Mouse (Mus musculus) embryonic facial prominence, embryonic 14.5 days (tissue): ENCODE results near the gene Cdhr5. TPM values are rescaled to one million over a fixed set of nuclear protein-coding genes. Genes with fewer than 3 reads are reported as not detected.
A peak's percentile ranks its signal among the peaks of the same experiment; 100 is the strongest.

Experiments used
- ATAC-seq: fragments of 200-750 bp; cut with Nextera tagmentation; 2 replicates; pipeline ENCODE4 v1.8.0; 2017; ENCODE audit warnings: low read depth, moderate number of reproducible peaks, moderate TSS enrichment
- DNase-seq: peaks from one replicate; pipeline ENCODE4 v3.0.0-alpha.2; 2015; ENCODE audit warnings: low spot score
- H3K27ac ChIP-seq: fragments of 300-500 bp; sonication (generic); replicated peaks from 2 replicates; pipeline ENCODE4 v1.5.1; 2014; ENCODE audit warnings: low read depth, mild to moderate bottlenecking, low read length, moderate library complexity
- H3K27me3 ChIP-seq: fragments of 300-500 bp; sonication (generic); replicated peaks from 2 replicates; pipeline ENCODE4 v1.6.1; 2014; ENCODE audit warnings: low read length; ENCODE audit not compliant: control insufficient read depth, insufficient read depth
- H3K36me3 ChIP-seq: fragments of 300-500 bp; sonication (generic); 2 replicates; pipeline ENCODE4 v1.6.1; 2014; ENCODE audit warnings: low read length, mixed read lengths; ENCODE audit not compliant: control insufficient read depth, insufficient read depth
- H3K4me1 ChIP-seq: fragments of 300-500 bp; sonication (generic); 2 replicates; pipeline ENCODE4 v1.6.1; 2014; ENCODE audit warnings: antibody characterized with exemption, low read length; ENCODE audit not compliant: control insufficient read depth, insufficient read depth
- H3K4me2 ChIP-seq: fragments of 300-500 bp; sonication (generic); 2 replicates; pipeline ENCODE4 v1.6.1; 2014; ENCODE audit warnings: low read depth, mild to moderate bottlenecking, low read length, moderate library complexity, mixed read lengths
- H3K4me3 ChIP-seq: fragments of 300-500 bp; sonication (generic); 2 replicates; pipeline ENCODE4 v1.5.1; 2014; ENCODE audit warnings: low read depth, mild to moderate bottlenecking, low read length
- H3K9ac ChIP-seq: fragments of 300-500 bp; sonication (generic); 2 replicates; pipeline ENCODE4 v1.6.1; 2014; ENCODE audit warnings: low read depth, mild to moderate bottlenecking, low read length, moderate library complexity, mixed read lengths
- H3K9me3 ChIP-seq: fragments of 300-500 bp; sonication (generic); 2 replicates; pipeline ENCODE4 v1.6.1; 2016; ENCODE audit warnings: low read length; ENCODE audit not compliant: control insufficient read depth
- WGBS: fragments of 180-500 bp; shearing (Covaris S2); extraction: QIAGEN DNeasy Blood & Tissue Kit; methylation state at CpG from one replicate; pipeline ENCODE4 v1.1.7; 2014; 5-methylcytosine and 5-hydroxymethylcytosine counted together
- polyA plus RNA-seq: library from polyadenylated mRNA; unstranded; fragments of >200 nt; fragmentation: Nextera tagmentation; extraction: Ambion mirVana; gene quantifications from 2 replicates; pipeline ENCODE4 v1.2.1, GENCODE M21; 2014

Gene Cdhr5
- polyA plus RNA-seq, 1 experiment from 2014 or later, result 0.21 TPM

DNA sequence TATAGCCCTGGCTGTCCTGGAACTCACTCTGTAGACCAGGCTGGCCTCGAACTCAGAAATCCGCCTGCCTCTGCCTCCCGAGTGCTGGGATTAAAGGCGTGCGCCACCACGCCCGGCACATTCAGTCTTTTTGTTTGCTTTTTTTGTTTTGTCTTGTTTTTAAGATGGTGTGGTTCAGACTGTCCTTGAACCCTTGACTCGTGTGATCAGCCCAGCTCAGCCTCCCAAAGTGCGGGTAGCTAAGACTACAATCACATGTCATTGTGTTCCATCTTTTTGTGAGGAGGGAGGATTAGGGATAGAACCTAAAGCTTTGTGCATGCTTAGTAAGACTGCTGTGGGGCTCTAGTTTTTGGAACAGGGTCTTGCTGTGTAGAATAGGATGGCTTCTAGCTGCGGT is 45.0 kb downstream of the Cdhr5 start:
- ATAC-seq (no peak), DNase-seq (no peak)
- no peak overlapping the region for H3K4me3 ChIP-seq
- H3K9me3 ChIP-seq, result no peaks in the 10 kb centered on the region
- WGBS, result 94% methylated on average over 10 of the region's 10 CpGs
- peaks cover 9% of the 10 kb centered on the region for H3K4me1 ChIP-seq
- no peak overlapping the region for H3K27ac ChIP-seq
- no peak overlapping the region for H3K4me2 ChIP-seq
- peaks cover 58% of the 10 kb centered on the region for H3K36me3 ChIP-seq
- H3K9ac ChIP-seq, result no peak overlapping the region
- H3K27me3 ChIP-seq, result no peaks in the 10 kb centered on the region

DNA sequence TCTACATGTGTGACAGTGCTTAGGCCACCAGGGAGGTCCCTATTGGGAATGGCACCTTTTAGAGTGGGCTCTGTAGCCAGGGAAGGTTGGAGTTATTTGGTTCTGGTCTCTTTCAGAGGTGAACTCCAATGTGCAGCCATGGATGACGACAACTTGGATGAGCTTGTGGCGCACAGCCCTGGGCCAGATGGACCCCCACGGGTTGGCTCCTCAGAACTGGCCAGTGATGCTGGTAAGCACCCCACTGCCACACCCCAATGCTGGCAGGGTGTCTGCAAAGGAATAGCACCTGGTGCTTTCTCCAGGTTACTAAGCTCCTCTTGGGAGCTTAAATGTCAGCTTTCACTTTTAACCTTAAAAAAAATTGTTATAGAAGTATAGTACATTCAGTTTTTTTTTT is 45.5 kb downstream of the Cdhr5 start:
- Histone ChIP-seq H3K27me3 (no peaks in the 10 kb centered on the region), H3K27ac (no peak overlapping the region), H3K4me2 (no peak overlapping the region), H3K4me3 (no peak overlapping the region), H3K36me3 (peaks cover 55% of the 10 kb centered on the region), H3K4me1 (peaks cover 9% of the 10 kb centered on the region), H3K9me3 (no peaks in the 10 kb centered on the region), H3K9ac (no peak overlapping the region)
- ATAC-seq (no peak), DNase-seq (no peak)
- 98% methylated on average over 3 of the region's 3 CpGs for WGBS

DNA sequence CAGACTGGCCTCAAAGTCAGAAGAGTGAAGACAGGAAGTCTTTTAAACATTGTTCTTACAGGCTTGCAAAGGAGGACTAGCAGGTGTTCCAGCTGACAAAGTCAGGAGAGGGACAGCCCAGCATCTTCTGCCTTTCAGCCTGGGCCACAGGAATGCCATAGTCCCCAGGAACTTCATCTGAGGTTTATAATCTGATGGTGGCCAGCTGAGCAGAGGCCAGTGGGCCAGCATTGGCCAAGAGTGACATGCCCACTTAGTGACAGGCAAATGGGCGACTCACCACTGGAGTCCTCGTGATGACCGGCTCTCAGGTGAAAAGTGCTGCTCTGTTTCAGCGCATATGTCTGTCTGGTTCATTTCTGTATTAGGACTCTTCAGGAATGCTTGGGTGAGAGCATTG is 46.0 kb downstream of the Cdhr5 start:
- WGBS, result 89% methylated on average over 4 of the region's 4 CpGs
- Histone ChIP-seq H3K4me3 (no peak overlapping the region), H3K9me3 (no peaks in the 10 kb centered on the region), H3K27me3 (no peaks in the 10 kb centered on the region), H3K9ac (no peak overlapping the region), H3K4me2 (peak overlapping the region; percentile 92; the same call in 1 of the 2 replicates), H3K4me1 (peaks cover 9% of the 10 kb centered on the region), H3K27ac (no peak overlapping the region), H3K36me3 (peaks cover 50% of the 10 kb centered on the region)
- ATAC-seq, result no peak
- DNase-seq, result no peak

- no peaks in the 10 kb centered on the region for H3K27me3 ChIP-seq
- 55% methylated on average over 6 of the region's 6 CpGs for WGBS
- ATAC-seq, result no peak
- peaks cover 9% of the 10 kb centered on the region for H3K4me1 ChIP-seq
- H3K4me3 ChIP-seq, result peak overlapping the region; percentile 99
- peak overlapping the region; percentile 92 for H3K4me2 ChIP-seq
- peak overlapping the region; percentile 99 for H3K9ac ChIP-seq
- H3K27ac ChIP-seq, result 0 out of 2 replicates have a peak overlapping the region, but pooled peaks have one; percentile 6
- no peak for DNase-seq
- H3K36me3 ChIP-seq, result peaks cover 41% of the 10 kb centered on the region
- no peaks in the 10 kb centered on the region for H3K9me3 ChIP-seq
Measured at GRCm38 (mm10) chr7:141229702-141230101, 46.9 kb downstream of the Cdhr5 start.

- Histone ChIP-seq H3K9me3 (no peaks in the 10 kb centered on the region), H3K36me3 (peaks cover 29% of the 10 kb centered on the region), H3K4me1 (peaks cover 9% of the 10 kb centered on the region), H3K9ac (peak within 1 kb of the TSS; percentile 99), H3K4me3 (peak within 1 kb of the TSS; percentile 99), H3K4me2 (peak within 1 kb of the TSS; percentile 92), H3K27ac (peak within 1 kb of the TSS; percentile 94), H3K27me3 (no peaks in the 10 kb centered on the region)
- WGBS, result 1% methylated on average over 53 of the region's 76 CpGs
- peak; percentile 93 for DNase-seq
- ATAC-seq, result peak; percentile 94
Measured at GRCm38 (mm10) chr7:141228279-141229067, 48.1 kb downstream of the Cdhr5 start, which contains the start of gene Phrf1. Gene Phrf1 (plus strand): TSS chr7:141228784.

- Histone ChIP-seq H3K36me3 (peaks cover 22% of the 10 kb centered on the region), H3K4me1 (peaks cover 10% of the 10 kb centered on the region), H3K4me3 (peak overlapping the region; percentile 99; the same call in 1 of the 2 replicates), H3K9ac (peak overlapping the region; percentile 99; the same call in 1 of the 2 replicates), H3K27me3 (no peaks in the 10 kb centered on the region), H3K27ac (no peak overlapping the region), H3K4me2 (peak overlapping the region; percentile 92), H3K9me3 (no peaks in the 10 kb centered on the region)
- DNase-seq (no peak), ATAC-seq (no peak)
- WGBS, result 76% methylated on average over 4 of the region's 4 CpGs
Measured at GRCm38 (mm10) chr7:141227796-141228195, 48.8 kb downstream of the Cdhr5 start.

- Histone ChIP-seq H3K27me3 (no peaks in the 10 kb centered on the region), H3K4me1 (peaks cover 19% of the 10 kb centered on the region), H3K27ac (no peak overlapping the region), H3K9me3 (no peaks in the 10 kb centered on the region), H3K4me2 (no peak overlapping the region), H3K4me3 (no peak overlapping the region), H3K36me3 (peaks cover 10% of the 10 kb centered on the region), H3K9ac (no peak overlapping the region)
- DNase-seq (no peak), ATAC-seq (no peak)
- WGBS, result 80% methylated on average over 6 of the region's 6 CpGs
Measured at GRCm38 (mm10) chr7:141226535-141226934, 50.1 kb downstream of the Cdhr5 start.

GRCm38 (mm10) chr7:141222696-141223215 is 53.8 kb downstream of the Cdhr5 start:
- 91% methylated on average over 4 of the region's 4 CpGs for WGBS
- H3K4me3 ChIP-seq, result no peak overlapping the region
- peaks cover 10% of the 10 kb centered on the region; the same call in 1 of the 2 replicates for H3K36me3 ChIP-seq
- peaks cover 20% of the 10 kb centered on the region for H3K4me1 ChIP-seq
- ATAC-seq (no peak), DNase-seq (no peak)
- peak overlapping the region; percentile 54; the same call in 1 of the 2 replicates for H3K9ac ChIP-seq
- H3K9me3 ChIP-seq, result no peaks in the 10 kb centered on the region
- H3K27me3 ChIP-seq, result no peaks in the 10 kb centered on the region
- H3K27ac ChIP-seq, result peak overlapping the region; percentile 88
- H3K4me2 ChIP-seq, result peak overlapping the region; percentile 89; the same call in 1 of the 2 replicates
